Mouse (Mus musculus): ENCODE data around the gene Snx33. TPM values are rescaled to one million over a fixed set of nuclear protein-coding genes. Genes with fewer than 3 reads are reported as not detected.

The Snx33 gene
- total RNA-seq, 2 experiments from 2014 or later = 16.6 to 19.5 TPM

DNA sequence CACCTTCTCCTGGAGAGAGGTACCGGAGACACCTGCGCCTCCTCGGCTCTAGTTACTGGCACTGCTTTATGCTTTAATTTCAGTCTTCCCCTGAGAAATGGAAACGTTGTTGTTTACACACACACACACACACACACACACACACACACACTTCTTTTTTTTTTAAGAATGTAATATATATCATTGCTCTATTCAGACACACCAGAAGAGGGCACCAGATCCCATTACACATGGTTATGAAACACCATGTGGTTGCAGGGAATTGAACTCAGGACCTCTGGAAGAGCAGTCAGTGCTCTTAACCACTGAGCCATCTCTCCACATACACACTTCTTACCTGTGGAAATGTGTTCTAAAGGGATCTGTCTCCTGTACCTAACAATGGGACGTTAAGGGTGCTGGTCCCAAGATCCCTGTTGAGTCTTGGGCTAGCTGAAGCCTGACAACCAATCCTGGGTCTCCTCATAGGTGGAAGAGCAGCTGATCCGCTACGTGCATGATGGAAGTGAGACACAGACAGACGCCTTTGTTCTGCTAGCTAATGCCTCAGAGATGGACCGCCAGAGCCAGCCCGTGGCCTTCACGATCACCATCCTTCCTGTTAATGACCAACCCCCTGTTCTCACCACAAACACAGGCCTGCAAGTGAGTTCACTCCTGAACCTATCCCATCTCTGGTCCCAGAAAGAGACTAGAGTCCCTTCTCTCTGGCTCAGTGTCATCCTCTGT, 37.5 kb downstream of the Snx33 start:
- DNase-seq = no peak

DNA sequence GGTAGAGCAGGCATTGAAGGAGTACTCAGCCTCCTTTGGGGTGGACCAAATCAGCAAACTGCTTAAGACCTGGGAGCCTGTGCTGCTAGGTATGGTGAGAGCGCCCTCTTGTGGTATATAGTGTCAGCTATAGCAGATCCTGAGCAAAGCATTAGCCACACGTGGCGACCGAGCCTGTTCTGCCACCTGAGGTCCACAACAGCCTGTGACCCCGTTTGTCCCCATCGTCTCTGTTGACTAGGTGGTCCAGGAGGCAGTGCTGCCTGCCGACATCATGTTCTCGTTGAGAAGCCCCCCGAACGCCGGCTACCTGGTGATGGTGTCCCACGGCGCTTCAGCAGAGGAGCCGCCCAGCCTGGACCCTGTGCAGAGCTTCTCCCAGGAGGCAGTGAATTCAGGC, 38.4 kb downstream of the Snx33 start:
- peak; percentile 82 for DNase-seq

DNA sequence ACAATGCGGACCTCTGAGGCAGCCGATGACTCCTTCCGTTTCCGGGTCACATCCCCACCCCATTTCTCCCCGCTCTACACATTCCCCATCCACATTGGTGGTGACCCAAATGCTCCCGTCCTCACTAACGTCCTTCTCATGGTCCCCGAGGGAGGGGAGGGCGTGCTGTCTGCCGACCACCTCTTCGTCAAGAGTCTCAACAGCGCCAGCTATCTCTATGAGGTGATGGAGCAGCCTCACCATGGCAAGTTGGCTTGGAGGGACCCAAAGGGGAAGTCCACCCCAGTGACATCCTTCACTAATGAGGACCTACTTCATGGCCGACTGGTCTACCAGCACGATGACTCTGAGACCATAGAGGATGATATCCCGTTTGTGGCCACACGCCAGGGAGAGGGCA, 40.6 kb downstream of the Snx33 start:
- no peak for DNase-seq

DNA sequence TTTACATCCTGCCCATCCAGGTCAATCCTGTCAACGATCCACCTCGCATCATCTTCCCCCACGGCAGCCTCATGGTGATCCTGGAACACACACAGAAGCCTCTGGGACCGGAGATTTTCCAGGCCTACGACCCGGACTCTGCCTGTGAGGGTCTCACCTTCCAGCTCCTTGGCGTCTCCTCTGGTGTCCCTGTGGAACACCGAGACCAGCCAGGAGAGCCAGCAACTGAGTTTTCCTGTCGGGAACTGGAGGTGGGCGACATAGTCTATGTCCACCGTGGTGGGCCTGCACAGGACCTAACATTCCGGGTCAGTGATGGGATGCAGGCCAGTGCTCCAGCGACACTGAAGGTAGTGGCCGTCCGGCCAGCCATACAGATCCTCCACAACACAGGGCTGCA, 41.6 kb downstream of the Snx33 start:
- DNase-seq = no peak

DNA sequence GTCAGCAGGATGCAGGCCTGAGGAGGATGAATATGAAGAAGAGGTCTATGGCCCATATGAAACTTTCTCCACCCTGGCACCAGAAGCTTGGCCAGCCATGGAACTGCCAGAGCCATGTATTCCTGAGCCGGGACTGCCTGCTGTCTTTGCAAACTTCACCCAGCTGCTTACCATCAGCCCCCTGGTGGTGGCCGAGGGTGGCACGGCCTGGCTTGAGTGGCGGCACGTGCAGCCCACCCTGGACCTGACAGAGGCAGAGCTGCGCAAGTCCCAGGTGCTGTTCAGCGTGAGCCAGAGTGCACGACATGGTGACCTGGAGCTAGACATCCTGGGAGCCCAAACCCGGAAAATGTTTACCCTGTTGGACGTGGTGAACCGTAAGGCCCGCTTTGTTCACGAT, 42.1 kb downstream of the Snx33 start:
- no peak for DNase-seq

DNA sequence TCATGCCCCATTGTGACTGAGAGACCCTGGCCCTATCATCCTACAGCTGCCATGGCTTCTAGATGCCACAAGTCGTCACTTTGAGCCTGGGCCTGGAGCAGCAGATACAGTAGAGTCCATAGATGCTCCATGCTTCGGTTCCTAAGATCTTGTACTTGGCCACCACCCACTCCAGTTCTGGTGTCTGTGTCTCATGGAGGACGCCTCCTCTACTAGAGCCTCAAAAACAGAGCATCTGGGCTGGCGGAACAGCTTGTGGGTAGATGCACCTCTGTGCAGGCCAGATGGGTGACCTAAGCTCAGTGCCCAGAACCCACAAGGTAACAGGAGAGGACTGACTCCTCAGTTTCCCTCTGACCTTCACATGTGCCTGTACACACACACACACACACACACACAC, 43.8 kb downstream of the Snx33 start:
- no peak for DNase-seq

DNA sequence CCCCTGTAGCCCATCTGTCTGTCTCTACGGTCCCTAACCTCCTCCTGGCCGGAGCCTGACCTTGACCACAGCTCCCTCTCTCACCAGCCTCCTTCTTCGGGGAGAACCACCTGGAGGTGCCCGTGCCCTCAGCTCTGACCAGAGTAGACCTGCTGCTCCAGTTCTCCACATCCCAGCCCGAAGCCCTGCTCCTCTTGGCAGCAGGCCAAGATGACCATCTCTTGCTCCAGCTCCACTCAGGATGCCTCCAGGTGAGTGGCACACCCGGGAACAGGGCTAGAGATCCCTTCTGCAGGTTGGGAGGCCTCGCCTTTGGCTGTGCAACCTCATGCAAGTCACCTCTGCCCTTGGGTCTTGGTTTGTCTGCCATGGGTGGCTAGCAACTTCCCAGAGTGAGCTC, 44.7 kb downstream of the Snx33 start:
- DNase-seq = no peak

DNA sequence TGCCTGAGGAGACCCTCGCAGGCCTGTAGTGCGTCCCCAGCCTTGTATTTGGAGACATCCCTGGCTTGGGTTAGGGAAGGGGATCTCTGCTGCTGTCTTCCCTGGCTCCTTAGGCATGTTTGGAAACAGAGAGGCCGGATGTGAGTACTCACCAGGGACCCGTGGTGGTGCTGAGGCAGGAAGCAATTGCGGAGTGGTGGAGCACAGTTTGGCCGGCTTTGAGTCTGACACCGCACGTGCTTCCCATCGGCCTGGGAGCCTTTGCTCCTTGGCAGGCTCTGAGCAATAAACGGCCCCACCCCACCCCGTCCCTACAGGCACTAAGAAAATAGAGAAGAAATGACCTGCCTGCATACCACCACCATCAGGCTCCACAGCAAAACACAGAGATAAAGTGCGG, 45.4 kb downstream of the Snx33 start:
- DNase-seq = no peak

DNA sequence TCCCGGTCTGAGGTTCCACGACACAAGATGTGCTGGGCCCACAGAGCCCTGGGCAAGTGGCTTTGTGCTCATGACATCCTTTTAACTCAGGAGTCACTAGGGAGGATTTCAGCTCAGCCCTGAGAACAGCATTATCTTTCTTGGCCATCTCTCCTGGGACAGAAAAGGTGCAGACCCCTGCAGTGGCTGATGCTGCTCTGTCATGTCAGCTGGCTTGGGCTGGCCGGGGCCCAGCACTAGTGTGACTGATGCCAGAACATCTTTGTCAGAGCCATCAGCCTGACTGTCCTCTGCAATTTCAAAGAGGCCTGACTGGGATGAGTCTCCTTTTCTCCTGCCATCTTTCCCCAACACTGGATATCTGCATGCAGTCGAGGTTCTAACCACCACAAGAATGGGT, 45.9 kb downstream of the Snx33 start:
- DNase-seq = no peak

DNA sequence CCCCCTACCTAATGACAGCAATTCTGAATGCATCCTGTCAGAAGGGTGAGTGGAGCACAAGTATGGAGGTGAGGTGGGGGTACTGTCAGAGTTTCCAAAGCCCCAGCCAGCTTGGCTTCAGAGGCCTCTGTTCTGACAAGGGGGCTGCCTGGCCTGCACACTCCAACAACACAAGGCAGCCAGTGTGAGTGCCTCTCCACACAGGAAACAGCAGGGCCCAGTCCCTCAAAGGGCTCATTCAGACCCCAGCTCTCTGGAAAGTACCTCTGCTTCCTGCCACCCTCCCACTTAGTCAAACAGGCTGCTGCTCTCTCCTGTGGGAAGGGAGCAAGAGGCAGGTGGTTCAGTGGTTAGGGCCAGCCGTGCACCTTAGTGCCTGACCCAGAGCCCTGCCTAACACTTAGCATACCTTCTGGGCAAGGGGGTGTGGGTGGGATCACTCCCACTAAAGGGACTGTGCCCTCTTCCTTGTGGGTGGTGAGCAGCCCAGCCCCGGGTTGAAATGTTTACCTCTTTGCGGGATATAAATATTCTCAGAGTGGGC, 46.6 kb downstream of the Snx33 start:
- DNase-seq = no peak

DNA sequence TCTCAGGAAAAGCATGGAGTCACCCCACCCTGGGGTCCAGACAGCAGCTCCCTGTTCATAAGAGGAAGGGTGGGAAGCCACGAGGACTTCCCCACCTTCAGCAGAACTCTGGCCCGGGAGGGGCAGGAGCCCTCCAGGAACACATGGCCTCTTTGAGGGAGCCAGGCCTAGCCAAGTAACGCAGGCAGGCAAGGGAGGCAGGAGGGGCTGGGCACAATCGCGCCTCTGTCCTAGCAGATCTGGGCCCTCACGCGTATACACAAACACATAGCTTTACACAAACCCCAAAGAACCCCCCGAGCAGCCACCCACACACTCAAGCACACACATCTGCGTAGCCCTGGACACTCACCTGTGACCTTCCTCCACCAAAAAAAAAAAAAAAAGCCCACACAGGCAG, 47.4 kb downstream of the Snx33 start:
- DNase-seq = no peak

DNA sequence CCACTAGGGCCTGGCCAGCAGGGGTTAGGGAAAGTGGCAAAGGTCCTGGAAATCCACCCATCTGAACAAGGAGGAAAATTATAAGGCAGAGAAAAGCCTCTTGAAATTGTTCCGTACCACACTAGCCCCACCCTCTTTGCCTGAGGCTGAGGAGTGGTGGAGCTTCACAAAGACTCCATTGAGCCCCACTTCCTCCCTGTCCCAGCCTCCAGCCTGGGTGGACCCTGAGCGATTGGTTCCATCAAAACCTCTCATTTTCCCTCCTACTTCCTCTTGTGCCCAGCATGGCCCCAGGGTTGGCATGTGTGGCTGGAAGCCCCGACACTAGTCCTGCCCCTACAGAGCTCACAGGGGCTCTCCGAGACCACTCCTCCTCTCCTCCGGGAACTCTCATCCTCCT, 50.9 kb downstream of the Snx33 start:
- DNase-seq = no peak

DNA sequence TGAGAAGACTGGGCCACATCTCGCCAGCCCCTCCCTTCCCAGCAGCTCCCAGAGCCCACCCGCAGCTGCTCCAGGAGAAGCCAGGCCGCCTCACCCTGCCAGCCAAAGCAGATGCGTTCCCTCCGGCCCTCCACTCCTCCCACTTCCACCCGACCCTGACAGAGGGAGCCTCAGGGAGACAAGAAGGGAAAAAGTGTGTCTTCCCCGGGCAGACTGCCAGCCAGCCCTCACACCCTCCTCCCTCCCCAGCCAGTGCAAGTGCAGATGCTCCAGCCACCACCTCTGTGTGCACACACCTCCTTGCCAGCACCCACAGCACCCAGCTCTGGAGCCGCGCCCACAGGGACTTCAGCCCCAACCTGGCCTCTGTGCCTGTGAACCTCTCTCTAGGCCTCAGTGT, 51.4 kb downstream of the Snx33 start:
- peak; percentile 54 for DNase-seq

DNA sequence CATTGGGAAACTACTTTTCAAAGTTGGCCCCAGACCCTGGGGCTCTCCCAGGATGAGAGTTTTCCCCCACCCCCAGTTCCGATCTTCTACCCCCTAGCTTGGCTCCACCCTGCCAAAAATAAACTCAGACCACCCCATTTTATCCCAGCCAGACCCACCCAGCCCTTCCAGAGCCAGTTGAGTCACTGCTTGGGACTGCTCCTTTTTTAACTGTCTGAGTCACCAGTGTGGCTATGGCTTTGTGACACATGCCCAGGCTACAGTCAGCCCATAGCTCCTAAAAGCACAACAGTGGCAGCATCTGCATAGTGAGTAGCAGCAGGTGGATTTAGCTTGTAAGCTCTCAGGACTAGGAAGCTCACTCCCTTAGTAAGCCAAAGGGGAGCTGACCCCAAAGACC, 55.1 kb downstream of the Snx33 start:
- no peak for DNase-seq

DNA sequence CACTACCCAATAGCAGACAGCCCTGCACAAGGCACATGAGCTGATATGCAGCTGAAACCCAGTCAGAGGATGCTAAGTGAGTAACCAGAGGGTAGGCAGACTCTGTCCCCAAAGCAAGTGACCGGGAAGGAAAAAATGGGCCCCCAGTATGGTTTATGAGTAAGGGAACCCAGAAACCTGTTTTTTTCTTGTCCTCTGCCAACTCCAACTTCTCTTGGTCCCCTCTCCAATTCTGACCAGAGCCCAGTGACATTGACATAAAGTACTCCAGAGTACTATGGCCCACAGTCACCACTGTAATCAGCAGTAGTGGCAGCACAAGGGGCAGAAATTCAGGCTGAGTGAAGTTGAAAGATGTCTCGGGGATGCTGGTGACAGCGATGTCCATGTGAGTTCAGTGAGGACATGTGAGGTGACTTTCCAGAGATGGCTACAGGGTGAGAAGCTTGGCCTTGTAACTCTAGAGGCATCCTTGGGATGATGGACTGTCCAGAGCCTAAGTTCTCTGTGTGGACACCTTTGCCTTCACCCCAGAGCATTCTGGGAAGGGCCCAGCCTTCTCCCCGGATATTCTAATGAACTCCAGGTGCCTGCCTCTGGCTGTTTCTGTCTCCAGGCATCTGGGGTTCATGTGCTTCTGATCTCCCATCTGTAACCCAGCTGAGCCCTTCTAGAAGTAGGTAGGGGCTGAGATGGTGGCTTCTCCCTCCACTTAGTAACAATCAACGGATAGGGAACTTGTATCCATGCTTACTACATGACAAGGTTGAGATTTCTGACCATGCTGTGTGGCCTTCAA, 55.9 kb downstream of the Snx33 start:
- no peak for DNase-seq

DNA sequence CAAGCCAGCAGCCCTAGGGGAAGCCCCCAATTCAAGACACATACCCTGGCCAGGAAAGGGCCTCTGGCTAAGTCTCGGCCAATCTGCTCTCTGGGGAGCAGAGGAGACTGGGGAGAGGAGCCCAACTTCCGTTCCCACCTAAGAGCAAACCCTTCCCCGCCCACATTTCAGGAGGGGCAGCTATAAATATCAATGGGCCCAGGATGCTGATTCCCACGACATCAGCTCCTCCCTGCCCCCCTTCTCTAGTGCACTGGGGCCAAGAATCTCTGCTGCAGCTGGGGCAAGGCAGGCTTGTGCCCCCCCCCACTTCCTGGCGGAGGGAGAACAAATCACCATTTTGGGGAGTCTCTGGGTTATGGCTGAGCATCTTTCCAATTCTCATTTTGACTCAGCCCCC, 57.0 kb downstream of the Snx33 start:
- DNase-seq = no peak

DNA sequence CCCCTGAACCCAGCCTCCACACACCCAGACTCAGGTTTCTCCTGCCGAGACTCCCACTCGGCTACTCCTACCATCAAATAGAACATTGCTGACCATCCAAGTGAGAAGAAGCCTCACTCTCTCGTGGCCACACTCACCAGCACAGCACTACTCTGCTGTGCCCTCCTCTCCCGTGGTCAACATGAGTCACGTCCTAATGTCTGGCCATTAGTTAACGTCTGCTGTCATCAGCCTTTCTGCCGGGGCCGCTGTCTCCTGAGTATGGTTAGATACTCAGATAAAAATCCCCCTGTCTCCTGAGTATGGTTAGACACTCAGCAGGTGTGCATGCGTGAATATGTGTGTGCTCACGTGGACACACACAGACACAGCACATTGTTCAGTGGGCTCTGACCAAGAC, 57.4 kb downstream of the Snx33 start:
- DNase-seq = peak; percentile 43

DNA sequence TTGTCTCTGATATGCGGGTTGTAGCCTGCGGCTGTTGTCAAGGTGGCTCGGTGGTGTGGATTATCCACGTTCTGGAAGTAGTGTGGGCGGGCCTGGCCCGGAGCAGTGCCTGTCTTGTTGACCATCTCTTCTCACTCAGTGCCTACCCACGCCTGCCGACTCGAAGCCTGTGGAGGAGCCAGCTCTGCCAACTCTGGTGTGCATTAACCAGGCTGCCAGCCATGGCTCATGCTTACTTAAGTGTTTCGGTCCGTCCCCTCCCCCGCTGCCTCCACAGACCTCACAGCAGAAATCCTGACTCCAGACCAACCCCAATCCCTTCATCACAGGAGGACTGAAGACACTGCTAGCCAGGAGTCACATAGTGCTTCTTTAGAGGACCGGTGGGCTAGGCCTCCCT, 58.6 kb downstream of the Snx33 start:
- DNase-seq = peak; percentile 41

DNA sequence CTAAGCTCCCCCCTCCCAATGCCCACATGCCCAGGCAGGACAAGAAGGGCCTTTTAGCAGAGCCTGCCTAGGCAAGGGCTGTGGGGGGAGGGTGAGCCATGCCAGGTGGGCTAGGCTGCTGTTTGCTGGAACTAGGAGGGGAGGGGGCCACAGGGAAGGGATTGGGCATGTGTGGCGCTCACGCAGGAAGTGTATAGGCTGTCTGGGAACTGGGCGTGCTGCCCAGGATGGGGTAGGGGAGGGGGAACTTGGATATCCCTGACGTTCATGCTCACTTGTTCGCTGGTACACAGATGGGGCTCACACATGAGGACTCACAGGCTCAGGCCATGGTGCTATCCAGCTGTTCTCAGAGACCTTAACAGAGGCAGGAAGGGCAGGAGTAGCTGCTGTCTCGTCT, 59.9 kb downstream of the Snx33 start:
- peak; percentile 40 for DNase-seq
